Mouse (Mus musculus): ENCODE measurements around the gene Dnah14.
"Not testable (repeated sequence)": the region's sequence is repeated elsewhere in the genome, so short reads cannot be mapped to it uniquely, and the experiment has no call there.

Gene Dnah14

DNA sequence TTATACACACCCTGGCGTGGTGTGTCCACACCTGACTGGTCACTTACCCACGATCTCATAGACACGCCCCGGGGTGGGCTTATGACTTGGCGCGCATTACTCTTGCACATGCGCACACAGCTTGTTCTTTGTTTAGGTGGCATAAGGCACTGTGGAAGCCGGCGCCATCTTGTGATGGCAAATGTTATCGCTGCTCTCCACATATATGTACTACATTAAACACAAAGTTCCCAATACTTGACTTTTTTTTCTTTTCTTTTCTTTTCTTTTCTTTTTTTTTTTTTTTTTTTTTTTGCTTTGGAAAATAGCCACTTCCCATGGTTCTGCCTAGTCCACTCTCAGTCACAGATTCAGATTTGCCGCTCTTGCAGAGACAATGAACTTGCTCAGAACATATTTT lies 206.2 kb downstream of the Dnah14 start:
- in situ Hi-C loops (cut with MboI), result not testable (repeated sequence)

GRCm38 (mm10) chr1:181789952-181790351 lies 213.6 kb downstream of the Dnah14 start:
- in situ Hi-C loops (cut with MboI), result no loop called here

DNA sequence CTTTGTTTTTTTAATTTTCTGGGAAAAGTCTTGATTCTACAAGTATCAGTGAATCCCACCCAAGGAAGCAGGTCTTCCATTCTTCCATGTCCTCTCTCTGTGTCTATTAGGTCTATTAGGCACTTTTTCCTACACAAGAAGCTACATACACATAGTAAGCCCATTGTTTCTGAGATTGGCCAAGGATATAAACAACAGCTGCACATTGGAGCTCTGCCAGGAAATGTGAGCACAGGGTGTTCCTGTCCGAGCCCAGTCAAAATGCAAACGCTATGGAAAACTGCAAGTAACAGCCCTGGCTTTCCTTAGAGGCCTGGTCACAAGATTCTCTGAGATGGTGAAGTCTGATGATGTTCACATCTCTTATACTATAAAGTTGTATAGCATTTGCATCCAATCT lies 217.2 kb downstream of the Dnah14 start:
- in situ Hi-C loops (cut with MboI), result no loop called here

- in situ Hi-C loops (cut with MboI), result no loop called here
Measured at GRCm38 (mm10) chr1:181799911-181800310, 223.6 kb downstream of the Dnah14 start.

DNA sequence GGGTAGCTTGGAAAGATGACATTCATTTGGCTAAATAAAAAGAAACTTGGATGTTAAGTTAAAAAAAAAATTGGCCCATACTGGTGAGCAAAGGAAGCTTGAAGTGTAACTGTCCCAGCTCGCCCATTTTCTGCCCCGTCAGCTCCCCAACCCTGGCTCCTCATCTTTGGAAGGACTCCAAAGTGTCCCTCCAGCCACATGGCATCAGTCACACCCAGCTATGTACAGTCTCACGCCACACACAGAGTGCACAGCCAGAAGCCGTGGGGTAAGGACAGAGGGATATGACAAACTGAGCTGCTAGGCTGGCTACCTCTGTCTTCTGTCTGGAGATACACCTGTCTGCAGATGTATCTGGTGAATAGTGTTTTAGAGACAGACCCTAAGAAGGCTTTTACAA lies 224.3 kb downstream of the Dnah14 start:
- in situ Hi-C loops (cut with MboI), result no loop called here

- in situ Hi-C loops (cut with MboI), result no loop called here
Measured at GRCm38 (mm10) chr1:181811481-181812223, 235.3 kb downstream of the Dnah14 start.

DNA sequence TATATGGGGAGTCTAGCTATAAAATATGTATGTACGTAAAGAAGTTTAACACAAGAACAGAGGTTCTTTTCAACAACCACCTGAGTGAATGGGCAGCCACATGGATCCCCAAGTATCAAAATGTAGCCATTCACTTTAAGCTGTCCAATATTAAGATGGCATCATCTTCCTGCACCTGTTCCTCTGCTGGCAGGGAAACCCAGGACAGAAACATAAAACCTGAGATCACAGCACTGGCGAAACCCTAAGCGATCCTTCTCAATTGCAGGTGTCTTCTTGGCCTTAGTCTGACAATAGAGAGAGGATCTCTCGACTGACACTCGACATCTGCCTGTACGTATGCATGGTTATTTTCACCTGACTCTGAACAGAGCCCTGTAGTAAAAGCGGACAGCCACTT lies 250.4 kb downstream of the Dnah14 start:
- in situ Hi-C loops (cut with MboI), result no loop called here

DNA sequence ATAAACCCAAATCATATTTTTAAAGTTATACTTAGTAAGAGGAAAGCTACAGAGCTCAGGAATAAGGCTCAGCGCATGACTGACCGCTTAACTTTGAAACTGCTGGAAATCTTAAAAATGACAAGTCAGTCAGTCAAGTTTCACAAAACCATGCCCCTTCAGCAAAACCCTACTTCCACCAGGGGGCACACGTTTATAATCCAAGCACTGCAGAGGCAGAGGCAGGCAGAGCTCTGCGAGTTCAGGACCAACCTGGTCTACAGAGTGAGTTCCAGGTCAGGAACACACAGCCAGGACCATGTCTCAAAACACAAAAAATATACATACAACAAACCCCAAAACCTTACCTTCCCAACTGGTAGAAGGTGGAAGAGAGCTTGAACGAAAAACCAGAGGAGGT lies 252.0 kb downstream of the Dnah14 start:
- in situ Hi-C loops (cut with MboI), result no loop called here

DNA sequence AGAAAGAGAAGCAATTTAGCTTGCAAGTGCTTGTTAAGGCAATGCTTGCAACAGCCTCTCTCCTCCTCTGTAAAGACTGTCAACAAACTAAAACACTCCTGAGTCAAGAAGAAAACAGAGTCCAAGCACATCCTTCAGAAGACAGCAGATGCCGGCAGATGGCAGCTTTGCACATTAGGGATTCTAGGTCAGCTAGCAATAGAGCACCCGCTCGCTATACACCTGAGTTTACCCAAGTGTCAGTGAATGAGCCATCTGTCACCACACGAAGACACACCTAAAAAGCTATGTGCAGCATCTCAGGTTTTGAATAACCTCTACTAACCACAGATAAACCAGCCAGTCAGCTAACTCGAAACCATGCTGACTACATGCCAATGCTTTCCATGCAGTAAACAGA lies 256.4 kb downstream of the Dnah14 start:
- in situ Hi-C loops (cut with MboI), result no loop called here

DNA sequence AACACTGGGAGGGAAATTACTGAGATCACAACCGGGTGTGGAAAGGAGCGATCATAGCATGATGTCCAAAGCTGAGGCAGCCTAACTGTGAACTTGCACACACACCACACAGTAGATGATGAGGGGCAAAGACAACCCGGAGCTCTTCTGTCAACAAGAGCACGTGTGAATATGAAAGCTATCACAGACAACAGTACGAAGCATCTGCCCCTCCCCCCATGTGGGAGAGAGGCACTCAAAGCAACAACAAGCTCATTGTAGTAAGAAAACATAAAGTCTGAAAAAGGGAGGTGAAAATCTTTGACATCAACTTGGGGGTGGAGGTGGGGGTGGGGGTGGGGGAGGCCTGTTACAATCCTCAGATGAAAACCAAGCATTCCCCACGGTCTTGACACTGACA lies 256.8 kb downstream of the Dnah14 start:
- in situ Hi-C loops (cut with MboI), result no loop called here

DNA sequence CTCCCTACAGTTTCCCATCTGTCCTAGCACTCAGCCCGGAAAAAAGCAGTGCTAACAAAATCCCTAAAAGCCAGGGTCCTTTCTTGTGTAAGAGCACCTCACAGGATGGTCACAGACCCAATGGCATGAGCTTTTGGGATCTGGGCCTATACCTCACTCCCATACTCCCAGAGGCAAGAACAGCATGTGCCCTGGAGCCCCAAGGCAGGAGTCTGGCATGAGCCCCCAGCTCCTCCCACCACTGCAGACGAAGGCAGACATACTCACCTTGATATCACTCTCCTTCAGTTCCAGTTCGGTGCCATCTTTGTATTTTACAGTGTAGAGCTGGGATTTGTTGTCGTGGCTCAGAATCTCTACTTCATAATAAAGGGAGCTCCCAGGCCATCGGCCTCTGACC lies 261.8 kb downstream of the Dnah14 start:
- in situ Hi-C loops (cut with MboI), result no loop called here

DNA sequence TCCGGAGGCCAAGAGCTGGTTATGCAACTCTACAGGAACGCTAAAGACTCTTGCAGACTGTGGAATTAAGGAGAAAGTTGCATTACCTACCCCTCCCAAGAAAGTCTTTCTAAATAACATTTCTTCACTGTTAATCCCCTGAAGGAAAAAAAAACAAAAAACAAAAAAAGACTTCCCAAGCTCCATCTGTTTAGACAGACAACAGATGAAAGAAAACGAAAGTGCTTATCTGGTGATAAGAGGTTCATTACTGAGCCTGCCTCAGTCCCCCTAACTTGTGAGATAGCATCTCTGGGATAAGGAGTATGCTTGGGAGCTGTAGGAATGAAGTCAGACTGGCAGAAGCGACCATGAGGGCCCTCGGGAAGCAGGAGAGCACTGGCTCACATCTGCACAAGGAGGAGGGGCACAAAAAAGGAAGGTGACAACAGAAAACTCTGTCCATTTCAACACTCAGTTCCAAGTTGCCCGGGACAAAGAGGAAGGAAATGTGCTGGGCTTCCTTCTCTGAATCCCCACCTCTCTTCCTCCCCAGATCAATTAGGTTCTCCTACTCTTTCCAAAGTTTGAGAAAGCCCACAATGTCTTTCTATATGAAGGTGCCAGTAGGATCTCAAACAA lies 263.5 kb downstream of the Dnah14 start:
- in situ Hi-C loops (cut with MboI), result loop anchor here (5.0 kb wide), 1 partner anchor 42 kb away; no protein-coding TSS in a partner anchor

DNA sequence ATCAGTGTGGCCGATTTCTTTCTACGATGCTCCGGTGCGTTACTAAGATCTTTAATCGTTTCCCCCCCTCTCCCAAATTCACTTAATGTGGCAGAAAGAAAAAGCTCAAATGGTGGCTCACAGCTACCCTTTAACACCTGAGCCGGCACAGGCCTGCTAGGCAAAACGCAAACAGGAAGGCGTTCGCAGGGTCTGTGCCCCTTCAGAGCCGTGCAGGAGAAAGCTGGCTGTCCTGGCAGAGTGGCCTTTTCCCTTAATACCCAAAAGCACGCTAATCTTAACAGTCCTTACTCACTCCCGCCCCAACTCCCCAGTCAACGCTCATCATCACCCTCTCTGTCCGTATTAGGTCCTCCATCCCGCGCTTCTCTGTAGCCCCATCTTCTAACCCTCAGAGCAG lies 265.0 kb downstream of the Dnah14 start:
- in situ Hi-C loops (cut with MboI), result loop anchor here (5.0 kb wide), 1 partner anchor 41 kb away; no protein-coding TSS in a partner anchor

- in situ Hi-C loops (cut with MboI), result loop anchor here (5.0 kb wide), 1 partner anchor 40 kb away; no protein-coding TSS in a partner anchor
Measured at GRCm38 (mm10) chr1:181841864-181842672, 265.7 kb downstream of the Dnah14 start.

DNA sequence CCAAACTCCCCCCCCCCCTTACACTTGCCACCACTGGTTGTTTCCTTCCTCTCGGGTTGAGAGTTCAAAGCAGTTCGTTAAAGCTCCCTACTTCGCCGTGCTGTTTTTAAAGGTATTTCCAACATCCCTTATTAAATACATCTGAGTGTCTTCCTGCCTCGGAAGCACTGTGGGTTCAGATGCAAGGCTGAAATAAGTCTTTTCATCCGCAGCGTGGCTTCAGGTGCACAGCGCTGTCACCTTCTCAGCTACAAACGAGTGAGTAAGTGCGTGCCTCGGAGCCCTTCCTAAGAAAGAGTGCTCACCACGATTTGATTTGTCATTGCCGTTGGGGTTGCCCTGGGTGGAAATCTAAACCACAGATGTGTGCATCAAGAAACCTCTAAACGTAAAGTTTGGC lies 266.4 kb downstream of the Dnah14 start, which contains the start of gene Lbr:
Gene Lbr (minus strand): TSS at position 266 of the 400 bp plus-strand sequence.
- in situ Hi-C loops (cut with MboI), result loop anchor here (5.0 kb wide), 1 partner anchor 40 kb away; no protein-coding TSS in a partner anchor

DNA sequence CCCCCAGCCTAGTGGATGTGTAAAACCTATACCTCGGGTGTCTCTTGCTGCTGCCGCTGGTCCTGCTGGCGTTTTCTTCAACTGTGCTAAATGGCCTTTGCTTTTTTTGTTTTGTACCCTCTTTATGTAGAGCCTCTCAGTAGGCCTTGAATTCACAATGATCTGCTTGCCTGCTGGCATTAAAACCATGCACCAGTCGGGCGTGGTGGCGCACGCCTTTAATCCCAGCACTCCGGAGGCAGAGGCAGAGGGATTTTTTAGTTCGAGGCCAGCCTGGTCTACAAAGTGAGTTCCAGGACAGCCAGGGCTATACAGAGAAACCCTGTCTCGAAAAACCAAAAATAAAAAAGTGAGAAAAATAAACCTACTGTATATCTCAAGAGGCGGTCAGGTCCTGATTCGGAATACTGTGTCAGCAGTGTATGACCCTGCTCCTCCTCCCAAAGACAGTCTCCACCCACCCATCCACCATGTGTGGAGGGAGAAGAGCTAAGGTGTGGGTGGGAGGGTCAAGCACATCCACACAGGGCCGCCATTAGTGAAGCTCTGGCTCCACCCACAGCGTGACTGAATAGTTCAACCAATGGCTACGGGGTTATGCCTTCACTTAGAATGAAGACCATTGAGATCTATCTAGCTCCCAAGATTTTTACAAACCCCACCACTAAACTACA lies 268.7 kb downstream of the Dnah14 start:
- in situ Hi-C loops (cut with MboI), result loop anchor here (5.0 kb wide), 1 partner anchor 37 kb away; no protein-coding TSS in a partner anchor

DNA sequence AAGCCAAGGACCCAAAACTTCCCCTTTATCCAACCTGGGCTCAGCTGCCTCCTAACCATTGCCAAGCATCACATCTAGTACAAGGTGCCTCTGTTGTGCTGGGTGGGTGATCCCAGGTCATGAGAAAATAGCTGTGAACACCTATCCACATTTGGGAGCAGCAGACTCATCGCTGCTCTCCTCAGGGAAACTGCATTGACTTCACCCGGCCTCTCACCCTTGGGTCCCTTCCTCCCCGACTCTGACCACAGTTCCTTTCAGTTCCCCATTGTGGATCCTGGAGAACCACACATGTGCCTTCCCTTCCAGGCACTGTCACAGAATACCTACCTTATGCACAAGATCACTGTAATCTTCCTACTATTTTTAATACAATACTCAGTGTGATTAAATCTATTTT lies 269.4 kb downstream of the Dnah14 start:
- in situ Hi-C loops (cut with MboI), result no loop called here

DNA sequence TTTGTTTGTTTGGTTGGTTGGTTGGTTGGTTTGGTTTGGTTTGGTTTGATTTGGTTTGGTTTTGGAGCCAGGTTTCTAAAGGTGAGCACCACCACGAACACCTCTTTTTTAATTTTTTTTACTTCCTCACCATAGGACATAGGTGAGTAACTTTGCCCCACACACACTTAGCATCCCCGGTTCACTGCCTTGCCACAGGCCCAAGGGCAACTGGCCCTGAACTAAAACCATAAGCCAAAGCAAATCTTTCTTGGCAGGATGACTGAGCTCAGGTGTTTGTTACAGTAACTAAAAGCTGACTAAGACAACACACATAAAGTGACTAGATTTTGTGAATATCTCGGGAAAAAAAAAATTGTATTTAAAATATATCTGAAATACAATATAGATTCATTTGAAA lies 271.0 kb downstream of the Dnah14 start:
- in situ Hi-C loops (cut with MboI), result no loop called here

DNA sequence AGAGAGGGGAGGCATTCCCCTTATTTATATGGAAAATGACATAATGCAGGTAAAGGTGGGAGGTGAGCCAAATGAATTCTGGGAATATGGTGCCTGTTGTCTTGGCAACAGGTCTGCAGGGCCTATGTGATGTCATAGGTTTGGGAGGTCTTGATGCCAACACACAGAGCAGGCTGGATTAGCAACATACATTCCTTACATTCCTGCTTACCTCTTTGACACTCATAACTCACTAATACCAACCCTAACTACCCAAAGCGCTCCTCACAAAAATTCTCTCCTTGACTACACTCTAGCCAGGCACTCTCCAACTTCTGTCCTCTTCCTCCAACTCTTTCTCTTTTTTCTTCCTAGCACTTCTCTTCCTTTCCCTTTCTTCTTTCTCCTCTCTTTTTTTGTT lies 271.9 kb downstream of the Dnah14 start:
- in situ Hi-C loops (cut with MboI), result no loop called here

DNA sequence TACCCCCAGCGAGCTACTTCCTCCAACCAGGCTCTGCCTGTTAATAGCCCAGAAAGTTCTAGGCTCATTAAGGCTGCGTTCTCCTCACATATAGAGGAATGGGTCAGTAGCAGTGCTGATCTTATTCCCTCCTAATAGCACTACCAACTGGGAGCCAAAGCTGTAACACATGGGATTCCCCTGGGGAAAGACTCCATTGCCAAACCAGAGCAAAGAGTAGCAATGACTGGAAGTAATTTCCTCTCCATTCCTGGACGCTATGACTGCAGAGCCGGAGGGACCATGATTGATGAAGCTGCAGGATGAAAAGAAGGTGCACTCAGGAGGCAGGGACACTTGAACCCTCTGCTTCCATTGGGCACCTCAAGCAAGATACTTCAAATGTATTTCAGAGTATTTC lies 274.1 kb downstream of the Dnah14 start:
- in situ Hi-C loops (cut with MboI), result no loop called here

DNA sequence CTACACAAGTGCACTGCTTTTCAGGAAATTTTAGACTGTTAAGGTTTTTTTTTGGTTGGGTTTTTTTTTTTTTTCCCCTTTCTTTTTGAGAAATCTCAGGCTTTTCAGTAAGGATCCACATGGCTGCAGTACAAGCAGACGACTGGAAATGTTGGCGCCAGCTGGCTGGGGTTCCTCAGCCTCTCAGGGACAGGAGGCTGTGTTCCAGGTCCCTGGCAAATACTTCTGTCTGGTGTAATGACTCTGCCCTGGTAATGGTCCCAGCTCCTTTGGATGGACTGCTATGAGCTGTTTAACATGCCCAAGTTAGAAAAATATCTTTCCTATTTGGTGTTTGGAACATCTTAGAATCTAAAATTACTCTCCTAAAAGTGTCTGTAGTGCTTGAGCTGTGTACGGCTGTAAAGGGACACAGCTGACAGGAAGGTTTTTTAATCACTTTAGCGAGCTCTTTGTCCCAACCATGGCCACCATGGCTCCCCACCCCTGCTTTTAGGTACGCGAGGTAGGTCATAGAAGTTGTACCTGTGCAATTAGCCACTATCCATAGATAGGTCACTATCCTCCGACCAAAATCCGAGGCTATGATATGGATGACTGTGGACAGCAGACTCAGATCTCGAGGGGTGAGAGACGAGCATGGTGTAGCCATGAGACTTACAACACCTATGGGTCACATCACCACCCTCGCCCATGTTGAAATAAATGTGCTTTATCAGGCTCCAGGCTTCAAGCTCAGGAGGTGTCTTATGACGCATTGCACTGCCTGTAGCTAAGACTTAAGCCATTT lies 275.4 kb downstream of the Dnah14 start:
- in situ Hi-C loops (cut with MboI), result no loop called here

All from mature B cell (primary cell).